Mouse (Mus musculus): ENCODE measurements around the gene Nudt17. TPM values are rescaled to one million over a fixed set of nuclear protein-coding genes. Genes with fewer than 3 reads are reported as not detected.

Gene Nudt17
- polyA plus RNA-seq, 1 experiment = 6.8 TPM

DNA sequence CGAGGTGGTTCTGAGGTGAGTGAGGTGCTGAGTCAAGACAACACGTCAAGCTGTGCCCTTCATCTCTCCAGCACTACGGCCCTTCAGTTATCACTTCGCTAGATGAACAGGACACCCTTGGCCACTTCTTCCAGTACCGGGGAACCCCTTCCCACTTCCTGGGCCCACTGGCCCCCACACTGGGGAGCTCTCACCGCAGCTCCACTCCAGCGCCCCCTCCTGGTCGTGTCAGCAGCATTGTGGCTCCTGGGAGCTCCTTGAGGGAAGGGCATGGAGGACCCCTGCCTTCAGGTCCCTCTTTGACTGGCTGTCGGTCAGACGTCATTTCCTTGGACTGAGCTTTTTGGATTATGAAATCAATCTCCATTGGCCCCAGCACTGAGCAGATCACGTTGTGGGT lies 3.6 kb downstream of the Nudt17 start:
- peaks cover 21% of the 10 kb centered on the region for H3K36me3 ChIP-seq (ENCODE audit: control insufficient read depth, insufficient read depth)
- TF ChIP-seq TCF3 (IDR thresholded peaks at IDR 0.05; ENCODE audit: insufficient read length, low read depth) (no peak), E2F4 (IDR thresholded peaks at IDR 0.05; ENCODE audit: insufficient read depth) (no peak), CEBPB (IDR thresholded peaks at IDR 0.05; ENCODE audit: insufficient read depth, poor library complexity, severe bottlenecking) (no peak), POLR2A (IDR thresholded peaks at IDR 0.05; ENCODE audit: insufficient read length, low read depth) (no peak), MAX (IDR thresholded peaks at IDR 0.05; ENCODE audit: low read depth) (no peak)
- H3K79me2 ChIP-seq (ENCODE audit: control insufficient read depth, insufficient read depth) = no peaks in the 10 kb centered on the region
- H3K27me3 ChIP-seq (ENCODE audit: control insufficient read depth, insufficient read depth, insufficient read length) = no peaks in the 10 kb centered on the region
- H3K4me2 ChIP-seq (ENCODE audit: low read depth) = no peak overlapping the region
- H3K4me3 ChIP-seq = no peak overlapping the region
- no peak overlapping the region for H3ac ChIP-seq (ENCODE audit: control insufficient read depth, insufficient read length)

DNA sequence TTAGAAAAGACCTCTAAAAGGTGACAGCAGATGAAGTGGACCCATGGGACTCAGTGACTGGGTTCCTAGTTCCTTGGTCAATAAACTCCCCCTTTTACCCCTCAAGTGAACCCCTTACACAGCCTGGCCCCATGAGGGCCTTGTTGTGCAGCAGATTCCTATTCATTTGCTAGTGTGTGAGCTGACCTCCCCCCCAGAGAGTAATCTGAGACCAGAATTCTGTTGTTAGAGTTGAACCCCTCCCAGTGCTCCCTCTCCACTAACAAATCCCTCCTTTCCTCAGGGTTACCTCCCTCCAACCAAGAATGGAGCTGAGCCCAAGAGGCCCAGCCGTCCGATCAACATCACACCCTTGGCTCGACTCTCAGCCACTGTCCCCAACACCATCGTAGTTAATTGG lies 7.4 kb downstream of the Nudt17 start:
- peaks cover 21% of the 10 kb centered on the region for H3K36me3 ChIP-seq (ENCODE audit: control insufficient read depth, insufficient read depth)
- TF ChIP-seq TCF12 (IDR thresholded peaks at IDR 0.05; ENCODE audit: insufficient read depth, poor library complexity, severe bottlenecking) = no peak
- no peak for TF ChIP-seq CEBPB (IDR thresholded peaks at IDR 0.05; ENCODE audit: insufficient read depth, poor library complexity, severe bottlenecking)
- no peak overlapping the region for H3K4me2 ChIP-seq (ENCODE audit: low read depth)
- H3K27me3 ChIP-seq (ENCODE audit: control insufficient read depth, insufficient read depth, insufficient read length) = no peaks in the 10 kb centered on the region
- H3K79me2 ChIP-seq (ENCODE audit: control insufficient read depth, insufficient read depth) = peaks cover 9% of the 10 kb centered on the region
- H3ac ChIP-seq (ENCODE audit: control insufficient read depth, insufficient read length) = no peak overlapping the region
- no peak overlapping the region for H3K4me3 ChIP-seq

DNA sequence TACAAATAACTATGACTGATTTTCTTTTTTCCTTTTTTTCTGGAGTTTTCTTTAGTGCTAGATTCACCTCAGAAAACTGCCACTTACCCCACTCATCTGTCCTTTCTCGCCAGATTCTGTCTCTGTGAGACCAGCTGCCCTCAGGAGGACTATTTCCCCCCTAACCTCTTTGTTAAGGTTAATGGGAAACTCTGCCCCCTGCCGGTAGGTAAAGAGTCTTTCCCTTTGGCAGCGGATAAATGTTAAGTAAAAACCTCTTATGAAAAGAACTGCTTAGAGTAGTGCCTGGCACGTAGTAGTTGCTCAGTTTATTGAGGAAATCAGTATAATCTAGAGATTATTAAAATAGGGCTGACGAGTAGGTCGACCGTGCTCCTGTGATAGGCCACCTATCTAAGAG lies 8.0 kb downstream of the Nudt17 start:
- H3ac ChIP-seq (ENCODE audit: control insufficient read depth, insufficient read length) = no peak overlapping the region
- H3K36me3 ChIP-seq (ENCODE audit: control insufficient read depth, insufficient read depth) = peaks cover 21% of the 10 kb centered on the region
- peaks cover 9% of the 10 kb centered on the region for H3K79me2 ChIP-seq (ENCODE audit: control insufficient read depth, insufficient read depth)
- H3K4me3 ChIP-seq = no peak overlapping the region
- no peaks in the 10 kb centered on the region for H3K27me3 ChIP-seq (ENCODE audit: control insufficient read depth, insufficient read depth, insufficient read length)
- TF ChIP-seq CEBPB (IDR thresholded peaks at IDR 0.05; ENCODE audit: insufficient read depth, poor library complexity, severe bottlenecking) (no peak), REST (IDR thresholded peaks at IDR 0.05; ENCODE audit: insufficient read depth, insufficient read length) (no peak), MAX (IDR thresholded peaks at IDR 0.05; ENCODE audit: low read depth) (no peak), E2F4 (IDR thresholded peaks at IDR 0.05; ENCODE audit: insufficient read depth) (no peak), TCF3 (IDR thresholded peaks at IDR 0.05; ENCODE audit: insufficient read length, low read depth) (no peak), MYOG (IDR thresholded peaks at IDR 0.05; ENCODE audit: control insufficient read depth in 1 of 3, insufficient read depth in 1 of 3, insufficient read length in 2 of 3, low read depth in 2 of 3) (no peak), SRF (IDR thresholded peaks at IDR 0.05; ENCODE audit: control insufficient read depth, insufficient read length, low read depth) (no peak), TCF12 (IDR thresholded peaks at IDR 0.05; ENCODE audit: insufficient read depth, poor library complexity, severe bottlenecking) (no peak), USF1 (IDR thresholded peaks at IDR 0.05; ENCODE audit: low read depth) (no peak), POLR2AphosphoS2 (IDR thresholded peaks at IDR 0.05; ENCODE audit: insufficient read length, low read depth) (no peak), POLR2A (IDR thresholded peaks at IDR 0.05; ENCODE audit: insufficient read length, low read depth) (no peak), MYOD1 (IDR thresholded peaks at IDR 0.05; ENCODE audit: control insufficient read depth in 1 of 3, insufficient read length in 2 of 3, low read depth in 2 of 3) (no peak)
- H3K4me2 ChIP-seq (ENCODE audit: low read depth) = no peak overlapping the region

DNA sequence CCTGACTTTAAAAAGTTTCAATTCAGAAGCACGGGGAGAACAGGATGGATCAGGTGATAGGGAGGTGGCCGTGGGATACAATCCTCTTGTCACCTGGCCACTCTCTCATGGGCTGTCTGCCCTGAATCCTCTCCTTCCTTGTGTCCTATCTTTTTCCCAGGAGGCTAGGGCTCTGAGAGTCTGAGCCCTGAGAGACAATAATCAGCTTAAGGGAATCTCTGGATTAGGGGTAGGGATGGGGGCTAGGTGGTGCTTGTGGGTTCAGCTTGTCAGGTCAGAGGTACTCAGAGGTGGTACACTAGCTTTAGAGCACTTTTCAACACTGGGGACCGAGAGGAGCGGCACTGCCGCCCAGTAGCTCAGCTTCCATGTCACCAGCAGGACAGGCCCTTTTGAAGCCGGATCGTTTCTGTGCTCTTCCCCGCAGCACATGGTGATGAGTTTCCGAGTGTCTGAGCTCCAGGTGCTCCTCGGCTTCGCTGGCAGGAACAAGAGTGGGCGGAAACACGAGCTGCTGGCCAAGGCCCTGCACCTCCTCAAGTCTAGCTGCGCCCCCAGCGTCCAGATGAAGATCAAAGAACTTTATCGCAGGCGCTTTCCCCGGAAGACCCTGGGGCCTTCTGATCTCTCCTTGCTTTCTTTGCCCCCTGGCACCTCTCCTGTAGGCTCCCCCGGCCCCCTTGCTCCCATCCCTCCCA lies 9.2 kb downstream of the Nudt17 start:
- no peak overlapping the region for H3K4me3 ChIP-seq
- H3K27me3 ChIP-seq (ENCODE audit: control insufficient read depth, insufficient read depth, insufficient read length) = no peaks in the 10 kb centered on the region
- H3ac ChIP-seq (ENCODE audit: control insufficient read depth, insufficient read length) = no peak overlapping the region
- no peak for TF ChIP-seq POLR2A (IDR thresholded peaks at IDR 0.05; ENCODE audit: insufficient read length, low read depth)
- no peak for TF ChIP-seq USF1 (IDR thresholded peaks at IDR 0.05; ENCODE audit: low read depth)
- TF ChIP-seq E2F4 (IDR thresholded peaks at IDR 0.05; ENCODE audit: insufficient read depth) = no peak
- no peak for TF ChIP-seq MAX (IDR thresholded peaks at IDR 0.05; ENCODE audit: low read depth)
- TF ChIP-seq CEBPB (IDR thresholded peaks at IDR 0.05; ENCODE audit: insufficient read depth, poor library complexity, severe bottlenecking) = no peak
- TF ChIP-seq POLR2AphosphoS2 (IDR thresholded peaks at IDR 0.05; ENCODE audit: insufficient read length, low read depth) = no peak
- TF ChIP-seq MYOD1 (IDR thresholded peaks at IDR 0.05; ENCODE audit: control insufficient read depth in 1 of 3, insufficient read length in 2 of 3, low read depth in 2 of 3) = no peak
- no peak for TF ChIP-seq MYOG (IDR thresholded peaks at IDR 0.05; ENCODE audit: control insufficient read depth in 1 of 3, insufficient read depth in 1 of 3, insufficient read length in 2 of 3, low read depth in 2 of 3)
- TF ChIP-seq SRF (IDR thresholded peaks at IDR 0.05; ENCODE audit: control insufficient read depth, insufficient read length, low read depth) = no peak
- no peak for TF ChIP-seq TCF12 (IDR thresholded peaks at IDR 0.05; ENCODE audit: insufficient read depth, poor library complexity, severe bottlenecking)
- no peak for TF ChIP-seq TCF3 (IDR thresholded peaks at IDR 0.05; ENCODE audit: insufficient read length, low read depth)
- no peak for TF ChIP-seq REST (IDR thresholded peaks at IDR 0.05; ENCODE audit: insufficient read depth, insufficient read length)
- no peak overlapping the region for H3K4me2 ChIP-seq (ENCODE audit: low read depth)
- H3K79me2 ChIP-seq (ENCODE audit: control insufficient read depth, insufficient read depth) = peaks cover 9% of the 10 kb centered on the region
- H3K36me3 ChIP-seq (ENCODE audit: control insufficient read depth, insufficient read depth) = peaks cover 21% of the 10 kb centered on the region

All from myocyte (in vitro differentiated cells).